Mouse (Mus musculus) thymus, postnatal 10 days (tissue): ENCODE data around the gene Olfr1373.
"Not testable (repeated sequence)": the region's sequence is repeated elsewhere in the genome, so short reads cannot be mapped to it uniquely, and the experiment has no call there.

Experiments used
- DNase-seq, 2 experiments: peaks; one replicate each; pipeline ENCODE4 v3.0.0; 2021; ENCODE audit warnings: low spot score in 2 of 2

Gene Olfr1373

DNA sequence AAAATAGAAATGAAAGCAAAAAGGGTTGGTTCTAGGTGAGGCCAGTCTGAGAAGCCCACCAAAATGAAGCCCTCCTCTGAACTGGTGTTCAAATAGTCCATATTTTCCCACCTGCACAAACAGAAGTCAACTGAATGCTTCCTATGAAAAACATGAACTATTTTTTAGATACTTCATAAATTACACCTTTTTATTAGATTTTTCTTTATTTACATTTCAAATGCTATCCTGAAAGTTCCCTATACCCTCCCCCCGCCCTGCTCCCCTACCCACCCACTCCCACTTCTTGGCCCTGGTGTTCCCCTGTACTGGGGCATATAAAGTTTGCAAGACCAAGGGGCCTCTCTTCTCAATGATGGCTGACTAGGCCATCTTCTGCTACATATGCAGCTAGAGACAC is at the start of gene Olfr1373:
Olfr1373 (minus strand) TSS at position 101 of the 400 bp plus-strand sequence.
- DNase-seq: not testable (repeated sequence)

DNA sequence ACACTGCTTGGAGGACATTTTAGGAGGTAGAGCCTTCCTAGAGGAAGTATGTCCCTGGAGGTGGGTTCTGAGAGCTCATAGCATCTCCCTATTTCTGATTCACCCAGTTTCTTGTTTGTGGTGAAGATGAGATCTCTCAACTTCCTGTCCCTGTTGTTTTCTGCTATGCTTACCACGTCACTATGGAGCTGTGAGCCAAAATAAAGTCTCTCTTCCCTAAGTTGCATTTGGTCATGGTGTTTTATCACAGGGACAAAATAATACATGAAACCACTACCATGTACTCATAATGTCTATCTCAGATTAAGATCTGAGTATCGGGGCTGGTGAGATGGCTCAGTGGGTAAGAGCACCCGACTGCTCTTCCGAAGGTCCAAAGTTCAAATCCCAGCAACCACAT is 35.3 kb upstream of the Olfr1373 start:
- DNase-seq: not testable (repeated sequence)

DNA sequence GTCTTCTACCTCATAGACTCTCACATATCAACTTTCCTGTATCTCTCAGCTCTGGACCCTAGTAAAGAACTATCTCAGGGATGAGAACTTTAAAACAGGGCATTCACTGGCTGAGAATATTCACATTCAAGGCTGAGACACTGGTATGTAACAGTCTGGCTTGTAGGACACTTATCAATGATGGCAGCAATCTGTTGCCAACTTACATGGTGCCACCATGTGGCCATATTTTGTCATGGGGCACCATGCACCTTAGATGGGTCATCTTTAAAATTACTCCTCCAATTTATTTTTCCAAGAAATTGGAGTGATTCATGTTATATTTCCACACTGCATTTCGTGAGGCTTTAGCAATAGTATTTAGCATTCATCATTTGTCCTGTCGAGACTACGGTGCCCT is 34.6 kb upstream of the Olfr1373 start:
- DNase-seq: not testable (repeated sequence)

DNA sequence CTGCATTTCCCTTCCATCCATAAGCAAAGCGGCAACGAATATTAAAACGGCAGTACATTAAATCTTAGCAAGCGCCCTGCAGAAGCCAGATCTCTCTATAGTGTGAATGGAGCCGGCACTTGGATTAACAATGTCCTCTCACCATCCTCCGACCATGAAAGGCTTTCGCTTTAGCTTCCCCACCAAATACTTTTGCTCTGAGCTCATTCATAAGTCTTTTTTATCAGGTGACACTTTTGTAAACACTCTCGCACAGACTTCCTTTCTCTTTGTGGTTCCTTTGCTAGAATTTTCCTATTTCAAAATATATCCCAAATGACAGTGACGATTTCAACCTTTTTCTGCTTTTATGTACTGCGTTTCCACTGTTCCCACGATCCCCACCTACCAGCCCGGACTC is 23.1 kb upstream of the Olfr1373 start:
- no peak for DNase-seq

DNA sequence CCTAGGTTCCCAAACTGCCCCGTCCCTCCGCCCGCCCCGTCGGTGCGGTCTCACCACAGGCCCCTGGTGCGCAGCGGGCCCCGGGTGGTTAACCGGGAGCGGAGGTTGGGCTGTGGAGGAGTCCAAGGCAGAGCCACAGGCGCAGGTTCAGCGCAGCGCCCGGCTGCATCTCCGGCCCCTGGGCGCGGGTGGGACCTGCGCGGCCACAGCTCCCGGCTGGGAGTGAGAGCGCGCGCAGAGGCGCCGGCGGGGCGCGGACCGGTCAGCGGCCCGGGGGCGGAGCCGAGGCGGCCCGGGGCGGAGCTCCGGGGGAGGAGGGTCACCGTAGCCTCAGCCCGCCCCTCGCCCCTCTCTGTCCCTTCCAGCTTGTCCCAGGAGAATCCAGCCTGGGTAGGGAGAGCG is 22.6 kb upstream of the Olfr1373 start:
- DNase-seq: not testable (repeated sequence)

DNA sequence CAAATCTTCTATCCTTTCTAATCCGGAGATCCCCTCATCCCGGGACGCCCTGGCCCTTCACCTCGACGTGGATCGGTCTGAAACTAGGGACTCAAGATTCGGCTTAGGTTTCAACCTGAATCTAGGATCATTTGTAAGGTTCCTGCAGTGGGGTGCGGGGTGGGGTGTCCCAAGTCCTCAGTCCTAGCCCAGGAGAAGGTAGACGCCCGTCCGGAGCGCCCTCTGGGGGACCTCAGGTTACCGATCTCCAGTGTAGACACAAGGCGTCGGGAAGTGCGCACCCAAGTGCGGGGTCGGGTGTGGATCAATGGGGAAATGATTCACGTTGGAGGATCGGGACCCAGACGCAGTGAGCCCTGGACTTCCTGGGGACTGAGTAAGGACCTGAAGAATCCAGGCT is 21.8 kb upstream of the Olfr1373 start:
- DNase-seq: peak in 1 of 2 experiments; percentile 33

DNA sequence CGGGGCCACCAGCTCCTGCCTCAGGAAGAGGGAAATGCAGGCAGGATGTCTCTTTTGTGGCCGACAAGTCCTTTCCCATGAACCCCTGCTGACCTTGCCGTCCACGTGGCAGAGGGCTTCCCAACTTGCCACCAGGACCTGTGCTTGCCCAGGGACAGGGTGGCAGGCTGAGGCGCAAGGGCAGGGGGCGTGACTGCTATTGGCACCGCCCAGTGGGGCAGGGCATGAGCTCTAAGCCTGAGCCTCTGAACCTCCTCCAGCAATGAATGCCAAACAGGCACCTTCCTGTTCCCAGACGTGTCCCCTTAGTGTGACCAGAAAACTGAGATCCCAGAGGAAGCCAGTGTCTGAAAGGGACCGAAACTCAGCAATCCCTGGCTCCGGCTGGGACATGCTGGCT is 18.6 kb upstream of the Olfr1373 start:
- no peak for DNase-seq

DNA sequence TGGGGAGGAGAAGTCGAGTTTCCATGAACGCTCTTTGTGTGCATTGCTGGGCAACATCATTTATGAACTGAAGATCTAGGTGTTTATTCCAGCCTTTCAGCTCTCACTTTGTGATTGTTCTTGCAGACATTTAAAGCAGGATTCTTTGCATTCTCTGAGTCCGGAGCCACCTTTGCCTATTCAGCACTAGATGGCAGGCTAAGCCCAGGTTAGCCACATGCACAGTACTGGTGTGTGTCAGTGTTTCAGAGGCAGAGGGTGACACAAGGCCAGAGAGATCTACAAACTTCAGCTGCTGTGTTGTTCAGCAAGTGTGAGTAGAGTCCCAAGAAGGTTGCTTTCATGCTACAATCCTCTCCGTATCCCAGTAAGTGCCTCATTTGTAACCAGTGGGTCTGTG is 1.7 kb downstream of the Olfr1373 start:
- peak; percentile 18 to 40 for DNase-seq

DNA sequence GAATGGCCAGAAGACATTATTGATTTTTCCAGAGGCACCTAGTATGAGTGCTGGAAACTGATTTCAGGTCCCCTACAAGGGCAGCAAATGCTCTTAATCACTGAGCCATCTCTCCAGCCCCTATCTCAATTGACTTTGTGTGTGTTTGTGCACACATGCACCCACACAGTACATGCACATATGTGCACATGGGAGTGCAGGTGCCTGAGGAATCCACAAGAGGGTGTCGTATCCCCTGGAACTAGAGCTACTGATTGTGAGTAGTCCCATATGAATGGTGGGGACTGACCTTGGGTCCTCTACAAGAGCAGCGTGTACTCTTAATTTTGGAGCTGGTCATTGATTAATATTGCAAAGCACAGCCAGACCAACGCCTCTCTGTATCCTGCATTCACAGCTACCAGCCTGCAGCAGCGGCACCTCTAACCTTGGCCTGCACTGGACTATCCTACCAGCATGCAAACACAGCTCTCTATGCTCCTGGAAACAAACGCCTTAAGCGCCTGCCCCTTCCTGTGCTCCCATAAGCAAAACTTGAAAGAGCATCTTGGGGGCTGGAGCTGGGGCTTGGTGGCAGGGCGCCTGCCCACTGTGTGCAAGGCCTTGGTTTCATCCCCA is 14.8 kb downstream of the Olfr1373 start:
- DNase-seq: no peak

DNA sequence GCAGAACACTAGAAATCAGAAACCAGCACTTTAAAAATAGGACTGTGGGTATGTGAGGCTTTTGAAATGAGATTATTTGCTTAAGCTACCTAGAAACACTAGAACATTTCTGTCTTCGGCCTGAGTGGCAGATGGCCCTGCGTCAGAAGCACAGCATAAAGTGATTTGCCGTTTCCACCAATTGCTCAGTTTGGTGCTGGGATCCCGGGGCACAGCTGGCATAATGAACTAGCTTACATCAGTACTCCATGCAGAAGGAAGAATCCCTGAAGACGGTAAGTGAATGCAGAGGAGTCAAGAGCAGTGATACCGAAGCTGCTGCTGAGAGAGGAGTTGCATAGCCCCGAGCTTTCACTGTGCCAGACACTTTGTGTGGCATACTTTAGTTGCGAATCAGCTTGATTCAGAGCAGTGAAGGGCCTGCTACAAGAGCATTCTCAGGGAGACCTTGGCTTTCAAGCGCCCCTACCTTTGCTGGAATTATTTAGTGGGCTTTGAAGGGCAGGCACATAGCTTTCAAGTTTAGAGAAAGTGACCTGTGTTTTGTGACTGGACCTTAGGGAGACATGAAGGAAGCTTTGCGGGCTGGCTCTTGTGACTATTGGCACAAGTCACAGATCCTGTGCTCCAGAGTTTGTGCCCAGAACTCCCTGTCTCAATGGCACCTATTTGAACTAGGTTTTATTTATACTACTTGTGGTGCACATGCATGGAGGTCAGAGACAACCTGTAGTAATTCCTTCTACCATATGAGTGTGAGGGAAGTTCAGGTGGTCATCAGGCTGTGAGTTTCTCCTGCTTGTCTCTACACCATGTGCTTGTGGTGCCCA is 15.5 kb downstream of the Olfr1373 start:
- no peak for DNase-seq

DNA sequence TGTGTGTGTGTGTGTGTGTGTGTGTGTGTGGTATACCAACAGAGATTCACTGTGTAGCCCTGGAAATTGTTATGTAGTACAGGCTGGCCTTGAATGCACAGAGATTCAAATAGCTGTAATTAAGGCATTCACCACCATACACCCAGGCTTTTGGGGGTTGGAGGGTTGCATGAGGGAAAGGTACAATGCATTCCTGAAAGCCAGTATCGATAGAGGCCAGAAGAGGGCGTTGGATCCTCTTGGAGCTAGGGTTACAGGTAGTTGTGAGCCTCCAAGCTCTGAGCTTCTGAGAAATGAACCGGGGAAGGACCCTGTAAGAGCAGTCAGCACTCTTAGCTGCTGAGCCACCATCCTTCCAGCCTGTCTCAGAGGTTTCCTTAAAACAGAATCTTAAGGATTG is 16.2 kb downstream of the Olfr1373 start:
- peak in 1 of 2 experiments; percentile 15 for DNase-seq

DNA sequence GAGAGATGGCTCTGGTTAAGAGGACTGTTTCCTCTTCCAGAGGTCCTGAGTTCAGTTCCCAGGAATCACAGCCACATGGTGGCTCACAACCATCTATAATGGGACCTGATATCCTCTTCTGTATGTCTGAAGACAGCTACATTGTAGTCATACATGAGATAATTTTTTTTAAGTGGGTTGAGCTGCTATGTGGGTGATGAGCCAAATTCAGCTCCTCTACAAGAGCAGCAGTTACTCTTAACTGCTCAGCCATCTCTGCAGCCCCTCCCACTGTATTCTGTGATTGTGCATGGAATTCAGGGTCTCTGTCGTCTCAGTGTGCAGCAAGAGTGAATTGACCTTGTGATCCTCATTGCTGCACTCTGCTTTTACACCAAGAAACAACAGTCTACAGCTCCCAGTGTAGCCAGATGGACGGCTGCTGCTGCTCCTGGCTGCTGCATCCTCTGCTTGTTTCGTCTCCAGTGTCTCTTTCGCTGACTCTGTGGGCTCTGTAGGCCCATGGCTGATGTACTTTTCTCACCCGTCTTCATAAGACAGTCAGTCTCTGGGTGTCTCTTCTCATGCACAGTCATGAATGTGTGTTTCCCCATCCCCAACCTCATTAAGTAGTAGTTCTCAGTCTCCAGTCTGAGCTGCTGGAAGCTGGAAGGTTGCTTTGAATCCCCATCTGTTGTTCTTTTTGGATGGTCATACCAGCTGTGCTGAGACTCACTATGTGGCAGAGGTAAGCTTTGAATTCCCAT is 16.8 kb downstream of the Olfr1373 start:
- DNase-seq: no peak

DNA sequence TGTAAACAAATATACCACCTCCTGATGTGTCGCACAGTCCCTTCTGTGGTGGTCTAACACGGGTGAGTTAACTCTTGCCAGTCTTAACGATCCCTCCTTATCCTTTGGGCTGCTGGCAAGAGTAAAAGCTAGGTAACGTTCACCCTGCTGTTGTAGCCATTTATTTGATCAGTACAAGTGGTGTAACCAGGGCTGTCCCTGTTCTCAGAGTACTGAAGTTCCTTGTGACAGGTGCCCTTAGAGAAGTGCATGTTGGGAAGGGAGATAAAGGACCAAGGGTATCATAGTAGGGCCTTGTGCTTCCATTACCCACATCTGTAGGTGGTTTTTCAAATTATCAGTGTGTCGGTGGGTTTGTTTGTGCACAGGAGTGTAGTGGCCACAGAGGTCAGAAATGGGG is 17.6 kb downstream of the Olfr1373 start:
- no peak for DNase-seq

DNA sequence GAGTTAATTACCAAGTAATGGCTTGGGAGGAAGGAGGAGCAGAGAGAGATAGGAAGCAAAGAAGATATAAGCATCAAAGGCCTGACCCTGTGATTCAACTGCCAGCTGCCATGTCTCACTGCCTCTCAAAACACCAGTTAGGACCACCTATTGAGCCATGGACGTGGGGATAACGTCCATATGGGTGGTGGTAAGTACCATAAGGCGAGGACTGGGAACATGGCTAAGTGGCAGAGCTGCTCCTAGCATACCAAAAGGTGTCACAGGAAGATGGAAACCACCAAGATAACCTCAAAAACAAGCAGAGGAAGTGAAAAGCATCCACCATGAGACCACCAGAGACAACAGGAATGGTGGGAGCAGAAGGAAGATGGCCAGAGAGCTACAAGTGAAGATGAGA is 18.2 kb downstream of the Olfr1373 start:
- no peak for DNase-seq

DNA sequence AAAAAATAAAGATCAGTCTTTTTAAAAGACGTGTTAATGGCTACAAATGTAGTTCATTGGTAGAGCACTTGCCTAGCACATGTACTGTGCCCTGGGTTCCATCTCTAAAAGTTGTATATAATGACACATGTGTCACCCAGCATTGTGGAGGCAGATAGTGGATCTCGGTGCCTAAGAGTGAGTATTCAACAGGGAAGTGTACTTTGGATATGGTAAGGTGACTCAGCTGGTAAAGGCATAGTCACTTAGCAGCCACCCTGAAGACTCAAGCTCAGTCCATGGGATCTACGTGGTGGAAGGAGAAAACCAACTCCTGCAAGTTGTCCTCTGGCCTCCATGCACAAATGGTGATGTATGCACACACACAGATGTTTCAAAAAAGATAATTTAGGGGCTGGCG is 20.9 kb downstream of the Olfr1373 start:
- DNase-seq: no peak

DNA sequence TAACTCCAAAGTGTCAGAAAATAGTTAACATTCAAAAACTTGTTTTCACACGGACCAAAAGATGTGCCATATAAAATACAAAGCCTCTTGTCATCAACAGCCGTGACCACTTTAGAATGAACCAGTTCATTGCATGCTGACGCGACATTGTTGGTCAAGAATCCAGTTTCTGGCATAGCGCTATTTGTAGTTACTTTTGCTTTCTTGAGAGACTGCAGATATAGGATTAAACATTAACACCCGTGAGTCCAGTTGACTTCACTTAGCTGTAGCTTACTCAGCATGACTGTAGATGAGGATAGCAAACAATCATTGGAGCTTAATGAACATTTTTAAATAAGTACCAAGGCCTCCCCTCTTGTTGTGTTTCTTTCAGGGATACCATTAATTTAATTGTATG is 23.3 kb downstream of the Olfr1373 start:
- no peak for DNase-seq

DNA sequence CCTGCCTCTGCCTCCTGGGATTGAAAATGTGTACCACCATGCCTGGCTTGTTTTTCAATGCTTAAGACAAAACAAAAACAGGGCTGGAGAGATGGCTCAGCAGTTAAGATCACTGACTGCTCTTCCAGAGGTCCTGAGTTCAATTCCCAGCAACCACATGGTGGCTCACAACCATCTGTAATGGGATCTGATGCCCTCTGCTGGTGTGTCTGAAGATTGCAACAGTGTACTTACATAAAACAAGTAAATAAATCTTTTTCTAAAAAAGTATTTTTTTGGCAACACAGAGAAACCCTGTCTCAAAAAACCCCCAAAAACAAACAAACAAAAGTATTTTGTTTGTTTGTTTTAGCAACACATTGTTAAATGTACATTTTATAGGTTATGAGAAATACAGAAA is 24.9 kb downstream of the Olfr1373 start:
- DNase-seq: not testable (repeated sequence)

DNA sequence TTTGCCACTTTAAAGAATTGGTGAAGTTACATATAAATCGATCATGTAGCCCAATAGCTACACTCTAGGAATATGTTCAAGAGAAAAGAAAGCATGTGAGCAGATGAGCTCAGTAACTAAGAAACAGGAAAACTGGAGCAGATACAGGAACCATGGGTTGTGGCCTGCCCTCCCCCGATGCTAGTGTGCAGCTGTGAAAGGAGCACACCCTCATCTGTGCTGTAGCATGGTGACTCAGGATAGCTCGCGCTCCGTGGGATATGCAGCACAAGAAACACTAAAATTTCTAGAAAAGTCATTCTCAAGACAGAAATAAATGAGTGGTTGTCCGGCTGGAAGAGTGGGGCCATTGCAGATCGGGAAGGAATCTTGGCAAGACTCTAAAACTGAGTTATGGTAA is 28.2 kb downstream of the Olfr1373 start:
- DNase-seq: no peak

DNA sequence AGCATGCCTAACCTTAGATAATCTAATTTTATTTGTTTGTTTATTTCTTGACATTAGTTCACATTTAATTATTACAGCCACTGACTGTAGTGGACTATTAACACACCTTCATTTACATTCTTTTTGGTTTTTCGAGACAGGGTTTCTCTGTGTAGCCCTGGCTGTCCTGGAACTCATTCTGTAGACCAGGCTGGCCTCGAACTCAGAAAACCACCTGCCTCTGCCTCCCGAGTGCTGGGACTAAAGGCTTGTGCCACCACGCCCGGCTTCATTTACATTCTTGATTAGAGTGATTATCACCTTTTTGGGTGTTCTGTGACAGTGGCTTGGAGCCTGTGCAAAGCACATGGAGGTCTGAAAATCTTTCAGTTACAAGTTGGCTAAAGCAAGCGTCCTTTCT is 29.2 kb downstream of the Olfr1373 start:
- not testable (repeated sequence) for DNase-seq

DNA sequence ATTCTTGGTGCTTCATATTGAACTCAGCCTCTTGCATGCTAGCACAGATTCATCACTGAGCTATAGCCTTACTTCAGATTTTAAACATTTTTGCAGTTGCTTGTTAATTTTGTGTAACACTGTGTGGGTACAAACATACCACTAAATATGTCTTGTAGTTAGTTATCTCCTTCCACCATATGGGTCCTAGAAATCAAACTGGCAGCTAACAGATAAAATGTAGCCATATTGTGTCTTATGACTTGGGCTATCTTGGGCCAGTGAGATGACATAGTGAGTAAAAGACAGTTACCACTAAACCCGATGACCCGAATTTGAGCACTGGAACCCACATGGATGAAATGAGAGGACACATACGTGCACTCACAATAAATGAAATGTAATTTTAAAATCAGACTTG is 29.8 kb downstream of the Olfr1373 start:
- no peak for DNase-seq

DNA sequence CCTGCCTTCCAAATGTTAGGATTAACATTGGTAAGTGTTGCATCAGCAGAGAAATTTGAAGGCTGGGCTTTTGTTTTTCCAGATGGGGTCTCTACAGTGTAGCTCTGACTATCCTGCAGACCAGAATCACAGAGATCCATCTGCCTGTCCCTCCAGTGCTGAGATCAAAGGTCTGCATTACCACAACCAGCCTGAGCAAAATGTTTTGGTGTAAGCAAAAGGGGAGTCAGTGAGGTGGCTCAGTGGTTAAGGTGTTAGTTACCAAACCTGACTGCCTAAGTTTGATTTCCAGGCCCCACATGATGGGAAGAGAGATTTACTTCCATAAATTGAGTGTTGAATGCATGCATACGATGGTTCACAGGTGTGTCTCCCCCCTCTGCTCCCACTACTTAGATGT is 35.9 kb downstream of the Olfr1373 start:
- no peak for DNase-seq

DNA sequence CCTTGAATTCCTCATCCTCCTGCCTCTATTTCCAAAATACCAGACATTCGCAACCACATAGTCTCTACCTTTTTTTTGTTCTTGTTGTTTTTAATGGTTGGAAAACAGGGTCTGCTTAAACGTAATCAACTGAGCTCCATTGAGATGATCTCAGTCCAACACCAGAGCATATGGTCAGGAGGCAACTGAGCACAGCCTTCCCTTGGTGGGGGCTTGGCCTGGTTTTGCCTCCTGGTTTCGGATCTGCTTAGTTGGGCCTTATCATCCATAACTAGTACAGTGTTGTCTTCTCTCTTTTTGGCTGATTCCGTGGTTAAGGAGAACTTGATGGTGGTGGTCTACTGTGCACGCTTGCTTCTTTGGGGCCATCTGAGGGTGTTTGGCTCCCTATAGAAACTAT is 36.5 kb downstream of the Olfr1373 start:
- no peak for DNase-seq

DNA sequence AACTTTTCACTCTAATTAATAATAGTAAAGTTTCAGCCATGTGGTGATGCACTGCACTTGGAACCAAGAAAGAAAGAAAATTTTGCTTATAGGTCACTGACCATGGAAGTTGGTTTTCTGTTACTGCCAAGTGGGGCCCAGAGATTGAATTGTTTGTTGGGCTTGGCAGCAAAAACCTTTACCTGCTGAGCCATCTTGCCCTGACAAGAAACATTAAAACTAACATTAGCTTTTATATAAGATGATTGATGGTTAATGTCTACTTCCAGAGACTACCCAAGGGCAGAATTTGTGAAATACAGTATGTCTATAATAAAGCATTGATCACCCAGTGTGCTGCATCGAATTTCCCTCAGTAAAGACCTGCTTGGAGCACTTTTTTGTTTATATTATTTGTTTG is 38.9 kb downstream of the Olfr1373 start:
- no peak for DNase-seq
